Mouse (Mus musculus) left cerebral cortex, postnatal 36 days (tissue): Measurements from ENCODE around the gene Fam3c. TPM values are rescaled to one million over a fixed set of nuclear protein-coding genes. Genes with fewer than 3 reads are reported as not detected.
"Not testable (repeated sequence)": the region's sequence is repeated elsewhere in the genome, so short reads cannot be mapped to it uniquely, and the experiment has no call there.

ENCODE experiments used
- DNase-seq, 2 experiments: peaks; one replicate each; pipeline ENCODE4 v3.0.0; 2021 to 2022; ENCODE audit warnings: low spot score in 2 of 2, mixed read lengths in 1 of 2
- intact Hi-C: fragments of 180-260 bp; cut with DNase I; formaldehyde crosslinking; loops from one replicate; pipeline ENCODE4 v1.15.1; 2025
- total RNA-seq, 2 experiments: library from RNA; stranded (reverse); gene quantifications; 2 replicates each; pipeline ENCODE4 v1.2.3; 2021

The Fam3c gene
- total RNA-seq, 2 experiments from 2014 or later: 86.8 to 88.0 TPM

DNA sequence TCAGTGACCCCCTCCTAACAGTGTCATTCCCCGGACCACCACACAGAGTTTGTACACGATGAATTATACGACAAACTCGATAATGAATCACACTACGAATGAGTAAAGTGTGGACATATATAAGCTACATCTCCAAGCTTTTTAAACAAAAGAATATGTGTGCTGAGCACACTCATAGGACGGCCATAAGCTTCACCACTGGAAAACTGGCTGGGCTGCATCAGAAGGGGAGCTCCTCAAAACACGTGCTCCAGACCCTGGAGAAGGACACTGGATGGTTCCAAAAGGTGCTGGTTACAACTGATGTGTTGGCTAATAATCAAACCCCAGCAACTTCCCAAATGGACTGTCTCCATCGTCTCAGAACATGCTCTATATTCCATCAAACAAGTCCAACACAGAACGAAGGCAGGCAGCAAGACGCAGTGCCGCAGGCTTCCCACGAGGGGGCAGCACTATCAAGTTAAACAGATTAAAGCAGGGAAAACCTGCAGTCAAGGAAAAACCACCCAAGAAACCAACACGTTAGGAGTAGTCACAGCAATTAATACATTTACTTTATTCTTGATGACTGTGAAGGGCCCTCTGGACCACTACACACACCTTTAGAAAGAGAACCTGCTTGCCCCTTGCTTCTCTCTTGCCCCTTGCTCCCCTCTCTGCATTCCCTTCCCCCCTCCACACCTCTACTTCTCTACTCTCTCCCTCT, 30.5 kb downstream of the Fam3c start:
- intact Hi-C loops: loop anchor here (1.0 to 5.0 kb wide), 3 partner anchors 169 to 657 kb away; no protein-coding TSS in a partner anchor
- peak; percentile 65 to 78 for DNase-seq

DNA sequence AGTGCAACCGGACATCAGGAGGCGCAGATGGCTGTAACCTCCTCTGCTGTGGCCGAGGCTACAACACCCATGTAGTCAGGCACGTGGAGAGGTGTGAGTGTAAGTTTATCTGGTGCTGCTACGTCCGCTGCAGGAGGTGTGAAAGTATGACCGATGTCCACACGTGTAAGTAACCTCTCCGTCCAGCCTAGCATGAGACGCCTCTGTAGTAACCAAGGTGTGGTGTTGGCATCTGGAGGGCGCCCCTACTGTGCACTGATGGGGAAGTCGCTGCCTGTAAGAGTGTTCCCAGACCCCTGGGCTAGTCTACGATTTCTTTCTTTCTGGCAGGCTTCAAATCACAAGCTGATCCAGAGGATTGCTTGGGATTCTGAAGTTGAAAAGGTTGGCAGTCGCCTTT, 58.0 kb downstream of the Fam3c start:
- intact Hi-C loops: loop anchor here (10.0 kb wide), 1 partner anchor 947 kb away; the partner anchor contains the start of gene Fezf1

DNA sequence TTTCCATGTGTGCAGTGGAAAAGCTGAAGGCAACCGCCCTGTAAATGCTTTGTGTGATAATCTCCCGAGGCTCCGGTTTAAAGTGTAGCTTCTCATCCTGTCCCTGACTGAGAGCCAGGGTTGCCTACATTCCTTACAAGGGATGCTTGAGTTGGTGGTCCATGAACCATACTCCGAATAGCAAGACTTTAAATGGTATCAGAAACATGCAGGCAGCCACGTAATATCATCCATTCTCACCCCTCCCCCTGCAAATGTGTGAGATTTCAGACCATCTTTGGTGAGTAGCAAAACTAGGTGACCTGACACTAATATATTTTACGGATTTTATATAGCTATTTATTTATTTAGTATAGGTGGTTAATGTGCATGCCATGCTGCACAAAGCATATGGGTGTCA, 59.0 kb downstream of the Fam3c start:
- intact Hi-C loops: loop anchor here (10.0 kb wide), 1 partner anchor 948 kb away; the partner anchor contains the start of gene Fezf1
- DNase-seq: no peak

More for the DNA sequence above, 58.0 kb downstream of the Fam3c start:
- no peak for DNase-seq

DNA sequence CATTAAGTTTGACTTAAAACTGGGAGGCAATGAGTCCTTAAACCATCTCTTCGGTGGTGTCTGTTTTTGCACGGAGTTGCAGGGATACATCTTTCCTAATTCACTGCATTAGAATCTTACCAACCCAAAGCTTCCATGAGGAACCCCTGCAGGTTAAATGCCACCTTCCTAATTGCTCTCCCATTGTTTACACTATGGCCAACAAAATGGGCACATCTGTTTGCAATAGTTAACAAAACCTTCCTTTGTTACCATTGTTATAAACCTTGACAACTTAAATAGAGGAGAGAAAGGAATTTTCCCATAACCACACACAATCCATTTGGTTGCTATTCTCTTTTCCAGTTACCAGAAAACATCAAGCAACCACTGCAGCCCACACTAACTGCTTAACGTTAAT, 62.1 kb downstream of the Fam3c start:
- intact Hi-C loops: loop anchor here (10.0 kb wide), 1 partner anchor 951 kb away; the partner anchor contains the start of gene Fezf1
- DNase-seq: no peak

DNA sequence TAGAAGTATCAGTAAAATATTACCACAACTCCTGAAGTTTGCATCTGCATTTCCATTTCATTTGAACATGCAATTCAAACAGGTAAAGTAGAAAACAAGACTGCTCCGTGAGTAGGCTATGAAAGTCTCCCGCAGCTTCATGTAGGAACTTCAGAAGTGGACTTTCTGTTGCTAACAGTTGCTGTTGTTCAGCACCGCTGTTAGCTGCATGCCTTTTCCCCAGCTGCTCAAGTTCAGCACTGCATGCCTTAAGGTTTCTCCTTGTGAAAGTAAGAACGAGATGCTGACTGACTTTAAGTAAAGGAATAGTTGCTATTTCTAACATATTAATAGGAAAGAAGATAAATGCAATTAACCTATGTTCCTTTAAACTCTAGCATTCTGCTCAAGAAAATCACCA, 64.0 kb downstream of the Fam3c start:
- intact Hi-C loops: loop anchor here (10.0 kb wide), 1 partner anchor 953 kb away; the partner anchor contains the start of gene Fezf1
- DNase-seq: no peak

DNA sequence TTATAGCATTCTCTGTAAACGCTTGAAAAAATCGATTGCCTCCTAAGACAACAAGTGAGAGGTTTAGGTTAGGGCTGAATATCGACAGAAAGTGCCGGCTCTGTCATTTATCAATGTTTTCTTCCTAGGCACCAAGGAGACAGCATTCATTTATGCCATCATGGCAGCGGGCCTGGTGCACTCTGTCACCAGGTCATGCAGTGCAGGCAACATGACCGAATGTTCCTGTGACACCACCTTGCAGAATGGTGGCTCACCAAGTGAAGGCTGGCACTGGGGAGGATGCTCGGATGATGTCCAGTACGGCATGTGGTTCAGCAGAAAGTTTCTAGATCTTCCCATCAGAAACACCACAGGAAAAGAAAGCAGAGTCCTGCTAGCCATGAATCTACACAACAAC, 65.3 kb downstream of the Fam3c start:
- intact Hi-C loops: loop anchor here (10.0 kb wide), 1 partner anchor 954 kb away; the partner anchor contains the start of gene Fezf1
- DNase-seq: no peak

DNA sequence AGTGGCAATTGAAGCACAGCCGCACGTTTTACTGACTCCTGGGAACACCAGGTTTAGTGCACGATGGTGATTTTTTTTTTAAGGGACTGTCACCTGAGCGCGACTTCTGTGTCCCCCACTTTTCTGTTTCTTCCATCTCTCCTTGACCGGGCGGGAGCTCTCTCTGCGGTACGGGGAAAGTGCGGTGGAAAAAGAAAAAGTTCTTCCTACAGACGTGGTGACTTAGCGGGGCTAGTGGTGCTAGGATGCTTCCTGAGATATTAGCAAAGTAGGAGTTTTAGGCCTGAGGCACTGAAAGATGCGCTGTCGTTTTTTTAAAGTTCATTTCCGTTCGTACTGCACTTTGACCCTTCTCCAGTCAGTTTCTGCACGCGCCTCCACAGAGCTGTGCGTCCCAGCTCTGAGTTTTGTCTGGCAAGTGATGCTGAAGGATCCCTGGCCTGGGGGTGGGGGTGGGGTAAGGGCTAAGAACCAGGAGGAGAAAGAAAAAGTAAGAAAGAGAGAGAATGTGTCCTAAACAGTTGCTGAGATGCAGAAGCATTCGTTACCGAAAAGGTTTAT, 66.5 kb downstream of the Fam3c start:
- intact Hi-C loops: loop anchor here (10.0 kb wide), 1 partner anchor 955 kb away; the partner anchor contains the start of gene Fezf1
- DNase-seq: no peak

DNA sequence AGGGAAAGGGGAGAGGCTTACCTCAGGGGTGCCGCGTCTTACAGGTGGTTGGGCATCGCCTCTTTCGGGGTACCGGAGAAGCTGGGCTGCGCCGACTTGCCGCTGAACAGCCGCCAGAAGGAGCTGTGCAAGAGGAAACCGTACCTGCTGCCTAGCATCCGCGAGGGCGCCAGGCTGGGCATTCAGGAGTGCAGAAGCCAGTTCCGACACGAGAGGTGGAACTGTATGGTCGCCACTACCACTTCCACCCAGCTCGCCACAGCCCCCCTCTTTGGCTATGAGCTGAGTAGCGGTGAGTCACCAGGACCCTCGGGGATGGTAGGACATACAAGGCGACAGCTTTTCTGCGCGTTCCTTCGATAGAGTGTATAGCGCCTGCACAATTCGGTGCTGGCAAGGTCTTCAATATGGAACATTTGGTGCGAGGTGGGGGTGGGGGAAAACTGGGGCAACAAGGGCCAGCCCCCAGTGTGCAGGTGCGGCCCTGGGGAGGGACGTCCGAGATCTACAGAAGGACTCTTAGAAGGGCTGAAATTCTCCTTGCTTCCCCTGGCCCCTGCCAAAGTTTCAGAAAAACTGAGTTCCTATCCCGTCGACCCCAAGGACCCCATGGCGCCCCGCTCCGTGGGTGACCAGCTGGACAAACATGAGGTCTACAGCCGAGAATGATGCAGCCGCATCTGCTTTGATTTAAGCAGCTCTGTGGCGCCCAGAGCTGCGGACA, 67.1 kb downstream of the Fam3c start:
- intact Hi-C loops: no loop called here
- DNase-seq: peak; percentile 23 to 35

DNA sequence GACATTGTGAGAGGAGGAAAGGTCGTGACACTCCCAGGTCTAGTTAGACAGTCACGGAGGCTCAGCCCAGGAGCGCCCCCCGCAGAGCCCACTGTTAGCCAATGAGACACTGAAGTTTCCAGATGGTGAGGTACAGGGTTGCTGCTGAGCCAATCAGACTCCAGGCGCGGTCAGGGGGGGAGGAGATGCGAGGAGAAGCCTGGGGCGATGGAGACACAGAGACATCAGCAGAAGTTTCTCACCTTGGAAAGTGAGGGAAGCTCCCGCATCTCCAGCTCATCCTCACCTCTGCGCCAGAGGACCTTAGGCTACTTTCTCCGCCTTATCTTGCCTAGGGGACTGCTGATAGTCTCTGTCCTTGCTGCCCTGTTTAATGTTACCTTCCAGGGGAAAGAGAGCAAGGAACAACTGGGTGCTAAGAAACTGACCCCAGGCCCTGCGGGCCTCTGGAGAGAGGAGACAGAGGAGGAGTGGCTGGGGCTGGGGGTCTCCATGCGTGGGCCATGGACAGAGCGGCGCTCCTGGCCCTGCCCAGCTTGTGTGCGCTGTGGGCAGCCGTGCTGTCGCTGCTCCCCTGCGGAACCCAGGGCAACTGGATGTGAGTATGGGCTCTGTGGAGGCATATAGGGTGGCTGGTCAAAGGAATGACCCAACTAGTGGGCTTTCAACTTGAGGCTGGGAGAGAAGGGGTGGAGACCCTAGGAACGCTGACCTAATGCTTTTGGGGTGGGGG, 67.9 kb downstream of the Fam3c start, which contains the start of gene Wnt16:
TSS of gene Wnt16 (plus strand) at position 224 of the 733 bp plus-strand sequence.
- intact Hi-C loops: no loop called here
- DNase-seq: peak in 1 of 2 experiments; percentile 30

DNA sequence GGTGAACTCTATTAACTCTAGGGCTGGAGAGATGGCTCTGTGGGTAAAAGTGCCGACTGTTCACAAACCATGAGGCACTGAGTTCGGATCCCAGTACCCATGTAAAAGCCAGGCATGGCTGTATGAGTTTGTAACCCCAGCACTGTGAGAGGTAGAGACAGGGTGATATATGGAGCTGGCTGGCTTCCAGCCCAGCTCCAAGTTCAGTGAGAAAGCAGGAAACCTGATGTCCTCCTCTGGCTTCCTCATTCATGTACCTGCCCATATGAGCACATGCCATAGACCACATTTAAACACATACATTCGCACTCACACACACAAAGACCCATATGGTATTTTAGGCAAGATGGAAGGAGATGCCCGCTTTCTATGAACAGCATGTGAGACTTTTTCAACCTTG, 73.6 kb downstream of the Fam3c start:
- intact Hi-C loops: no loop called here
- no peak for DNase-seq

DNA sequence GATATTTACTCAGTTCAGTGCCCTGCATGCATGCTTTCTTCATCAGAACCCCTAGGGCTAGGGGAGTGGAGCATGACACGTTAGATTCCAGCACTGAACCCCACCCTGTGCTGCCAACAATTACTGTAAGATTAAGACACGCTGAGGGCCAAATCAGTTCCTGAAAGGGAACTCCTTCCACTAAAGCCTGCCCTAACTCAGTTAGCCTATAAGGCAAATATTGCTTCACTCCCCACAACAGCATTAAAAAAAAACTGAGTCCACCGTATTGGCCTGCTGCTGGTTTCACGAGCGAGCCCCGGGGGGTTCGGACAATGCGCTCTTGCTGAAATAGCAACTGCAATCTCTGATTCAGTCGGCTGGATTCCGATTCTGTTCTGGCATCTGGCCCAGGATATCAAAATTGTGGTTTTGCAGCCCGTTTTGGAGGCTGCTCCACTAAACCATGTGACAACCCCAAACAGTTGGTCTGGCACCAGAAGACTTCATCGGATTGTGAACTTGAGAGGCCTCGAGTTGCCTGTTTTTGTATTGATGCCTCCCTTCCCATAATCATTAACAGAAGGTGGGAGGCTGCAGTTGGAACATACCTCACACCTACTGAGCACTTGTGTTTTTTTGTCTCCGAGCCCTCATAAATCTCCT, 75.7 kb downstream of the Fam3c start:
- peak in 1 of 2 experiments; percentile 21 for DNase-seq
- intact Hi-C loops: no loop called here

DNA sequence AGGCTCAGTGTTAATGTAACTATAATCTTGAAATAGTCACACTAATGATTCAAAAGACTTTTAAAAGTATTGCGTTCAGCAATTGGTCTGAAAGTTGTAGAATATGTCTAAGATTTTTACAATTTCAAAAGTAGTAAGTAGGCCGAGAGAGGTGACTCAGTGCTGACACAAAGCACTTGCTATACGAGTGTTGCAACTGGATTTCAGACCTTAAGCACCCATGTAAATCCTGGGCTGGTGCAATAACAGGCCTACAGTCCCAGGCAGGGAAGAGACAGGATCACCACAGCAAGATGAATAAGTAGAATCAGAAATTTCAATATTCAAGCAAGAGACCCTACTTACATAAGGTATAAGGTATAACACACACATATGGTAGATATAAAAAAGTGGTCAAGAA, 78.1 kb downstream of the Fam3c start:
- intact Hi-C loops: no loop called here
- DNase-seq: no peak

DNA sequence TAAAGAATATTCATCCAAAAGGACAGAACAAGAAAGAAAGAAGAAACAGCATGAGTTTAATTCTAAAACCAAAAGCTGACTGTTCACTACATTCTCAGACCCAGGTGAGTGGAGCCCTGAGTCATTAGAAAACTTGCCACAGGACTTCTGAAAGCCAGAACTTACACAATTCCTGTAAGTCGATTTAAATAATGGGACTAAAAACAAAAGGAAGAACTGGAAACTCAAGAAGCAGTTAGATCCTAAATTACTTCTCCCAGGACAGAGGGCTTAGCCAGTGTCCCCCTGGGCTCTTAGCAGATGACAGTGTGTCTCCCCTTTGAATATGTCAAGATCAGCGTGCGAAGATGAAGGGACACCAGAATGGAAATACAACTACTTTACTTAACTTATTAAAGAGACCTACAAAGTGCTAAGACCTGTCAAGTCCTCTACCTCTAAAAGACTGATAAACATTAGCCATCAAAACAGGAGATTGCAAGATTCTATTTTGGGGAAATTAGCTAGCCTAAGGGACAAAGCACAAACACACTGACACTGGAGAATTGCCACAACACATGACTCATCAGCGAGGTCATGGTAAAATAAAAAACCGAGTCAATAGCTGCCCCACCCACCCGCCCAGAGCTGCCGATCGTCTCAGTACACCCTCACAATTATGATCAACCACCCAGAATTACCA, 86.1 kb downstream of the Fam3c start:
- intact Hi-C loops: no loop called here
- DNase-seq: no peak

DNA sequence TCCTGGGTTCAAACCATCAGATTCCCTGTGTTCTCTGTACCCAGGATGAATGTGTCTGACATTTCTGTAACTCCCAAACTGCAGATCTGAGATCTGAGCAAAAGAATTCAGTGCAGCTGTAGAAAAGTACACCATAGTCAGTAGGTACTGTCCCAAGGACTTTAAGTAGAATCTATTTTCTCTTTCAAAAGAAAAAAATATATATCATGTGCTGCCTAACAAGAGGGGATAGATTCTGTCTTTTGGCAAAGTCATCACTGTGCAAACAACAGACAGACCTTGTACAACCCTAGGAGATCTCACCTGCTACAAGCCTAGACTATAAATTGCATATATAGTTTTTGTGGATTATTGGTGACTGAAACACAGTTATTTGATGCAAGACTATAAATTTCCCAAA, 87.4 kb downstream of the Fam3c start:
- intact Hi-C loops: no loop called here
- DNase-seq: no peak

DNA sequence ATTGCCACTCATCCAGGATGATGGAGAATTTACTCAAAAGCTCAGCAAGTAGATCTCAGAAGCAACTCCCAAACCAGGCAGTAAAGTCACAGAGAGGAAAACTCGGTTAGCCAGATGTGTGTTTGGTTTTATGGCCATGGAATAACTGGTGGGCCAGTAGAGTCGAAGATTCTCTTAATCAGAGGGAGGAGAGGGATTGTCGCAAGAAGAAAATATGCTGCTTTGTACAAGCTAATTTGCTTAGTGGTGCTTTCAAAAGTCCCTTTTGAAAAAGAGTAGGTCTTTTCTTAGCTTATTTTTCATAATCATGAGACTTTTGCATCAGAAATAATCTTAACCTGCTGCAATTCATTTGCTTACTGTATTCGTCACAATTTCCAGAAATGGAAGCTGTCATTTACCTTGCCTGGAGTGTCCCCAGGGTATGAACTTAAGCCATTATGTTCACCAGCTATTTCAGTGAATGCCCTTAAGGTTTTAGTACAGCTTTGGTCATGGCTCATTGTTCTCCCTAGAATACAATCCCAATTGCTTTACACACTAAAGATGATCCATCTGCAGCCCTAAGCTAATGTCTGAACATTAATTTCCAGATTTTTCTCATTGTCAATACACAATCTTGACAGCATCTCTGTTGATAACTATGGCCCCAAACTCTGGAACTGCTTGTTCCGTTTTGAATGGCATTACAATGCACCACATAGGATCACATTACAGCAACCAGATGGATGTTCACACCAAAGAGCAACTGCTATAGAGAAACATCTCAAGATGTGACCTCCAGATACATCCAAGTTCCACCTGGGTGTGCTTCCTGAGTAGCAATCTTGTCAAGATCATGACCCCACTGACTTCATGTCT, 88.0 kb downstream of the Fam3c start:
- intact Hi-C loops: no loop called here
- DNase-seq: no peak

DNA sequence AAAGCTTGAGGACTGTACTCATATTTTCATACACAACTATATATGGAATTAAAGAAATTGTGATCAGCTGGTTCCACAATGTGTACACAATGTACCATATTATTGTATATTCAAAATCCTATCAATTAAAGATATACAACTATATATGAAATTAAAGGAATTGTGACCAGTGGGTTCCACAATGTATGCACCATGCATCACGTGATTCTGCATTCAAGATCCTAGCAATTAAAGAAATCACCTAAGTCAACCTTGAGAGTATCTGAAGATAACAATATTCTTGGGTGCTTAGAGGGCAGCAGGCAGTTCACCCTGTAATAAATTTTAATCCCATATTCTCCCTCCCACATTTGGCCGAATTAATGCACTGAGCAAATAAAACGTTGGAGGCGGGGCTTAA, 90.0 kb downstream of the Fam3c start:
- intact Hi-C loops: no loop called here
- DNase-seq: no peak

DNA sequence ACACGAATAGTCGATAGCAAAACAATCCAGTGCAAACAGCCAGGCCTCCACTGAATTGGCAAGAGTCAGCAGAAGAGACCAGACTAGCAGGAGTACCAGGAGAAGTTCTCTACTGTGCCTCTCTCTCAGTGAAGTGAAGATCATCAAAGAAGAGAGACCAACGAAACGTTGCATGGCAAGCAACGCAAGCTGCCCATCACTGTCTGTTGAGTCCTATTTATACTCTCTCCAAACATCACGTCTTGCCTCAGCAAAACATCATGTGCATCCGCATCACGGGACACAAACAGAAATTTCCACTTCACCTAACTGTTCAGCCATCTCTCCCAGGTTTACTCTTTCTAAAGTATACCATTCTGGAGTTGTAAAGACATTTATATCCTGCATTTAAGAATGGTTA, 91.9 kb downstream of the Fam3c start:
- intact Hi-C loops, DNase-seq: not testable (repeated sequence)

DNA sequence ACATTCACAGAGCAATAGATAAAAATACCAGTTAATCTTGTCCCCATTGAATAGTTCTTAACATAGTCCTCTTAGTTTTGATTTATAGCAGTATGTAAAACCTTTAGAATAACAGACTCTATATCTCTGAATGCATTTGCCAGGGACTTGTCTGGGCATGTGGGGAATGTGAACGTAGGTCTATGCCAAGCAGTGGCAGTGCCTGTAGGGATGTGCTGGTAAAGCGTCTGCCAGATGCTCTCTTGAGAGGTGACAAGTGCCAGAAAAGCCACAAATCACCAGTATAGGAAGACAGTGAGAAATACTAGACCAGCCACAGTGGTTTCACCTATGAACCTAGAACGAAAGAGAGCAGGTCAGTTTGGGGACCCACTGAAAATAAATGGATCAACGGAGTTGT, 93.5 kb downstream of the Fam3c start:
- DNase-seq: no peak
- intact Hi-C loops: no loop called here
